Mouse (Mus musculus) ES-Bruce4 (cell line): ENCODE results near the gene Shcbp1.

Experiments
- EP300 ChIP-seq: IDR thresholded peaks from 2 replicates; pipeline ENCODE4 v1.6.1; 2011; ENCODE audit warnings: low read depth, low read length; ENCODE audit not compliant: insufficient read depth
- POLR2A ChIP-seq: IDR thresholded peaks from one replicate; pipeline ENCODE4 v1.8.1; 2011; ENCODE audit warnings: low read length; ENCODE audit not compliant: insufficient read depth

- TF ChIP-seq EP300 (no peak), POLR2A (no peak)
Measured at GRCm38 (mm10) chr8:4808831-4809230, 29.5 kb upstream of the Shcbp1 start.
